Mouse (Mus musculus): ENCODE data around the gene Gaa.

The Gaa gene

GRCm38 (mm10) chr11:119300246-119300935 is 32.7 kb downstream of the Gaa start:
- no peak for DNase-seq (ENCODE audit: extremely low spot score, low read depth, low spot score)

- DNase-seq (ENCODE audit: extremely low spot score, low read depth, low spot score), result no peak
Observed at GRCm38 (mm10) chr11:119300986-119301385, 33.3 kb downstream of the Gaa start.

GRCm38 (mm10) chr11:119304904-119305712 is 37.4 kb downstream of the Gaa start:
- DNase-seq (ENCODE audit: extremely low spot score, low read depth, low spot score), result no peak

- DNase-seq (ENCODE audit: extremely low spot score, low read depth, low spot score), result no peak
Observed at GRCm38 (mm10) chr11:119306762-119307657, 39.3 kb downstream of the Gaa start.

- no peak for DNase-seq (ENCODE audit: extremely low spot score, low read depth, low spot score)
Observed at GRCm38 (mm10) chr11:119307658-119307867, 39.9 kb downstream of the Gaa start, which contains the start of gene Card14. TSS of gene Card14 (plus strand) at chr11:119307768.

- DNase-seq (ENCODE audit: extremely low spot score, low read depth, low spot score), result no peak
Observed at GRCm38 (mm10) chr11:119307916-119308315, 40.2 kb downstream of the Gaa start.

GRCm38 (mm10) chr11:119310621-119311020 is 42.9 kb downstream of the Gaa start:
- DNase-seq (ENCODE audit: extremely low spot score, low read depth, low spot score), result no peak

- no peak for DNase-seq (ENCODE audit: extremely low spot score, low read depth, low spot score)
Observed at GRCm38 (mm10) chr11:119314252-119314936, 46.7 kb downstream of the Gaa start.

GRCm38 (mm10) chr11:119316720-119317119 is 49.0 kb downstream of the Gaa start:
- DNase-seq (ENCODE audit: extremely low spot score, low read depth, low spot score), result no peak

- DNase-seq (ENCODE audit: extremely low spot score, low read depth, low spot score), result no peak
Observed at GRCm38 (mm10) chr11:119322521-119322920, 54.8 kb downstream of the Gaa start.

GRCm38 (mm10) chr11:119325068-119325467 is 57.4 kb downstream of the Gaa start:
- no peak for DNase-seq (ENCODE audit: extremely low spot score, low read depth, low spot score)

- DNase-seq (ENCODE audit: extremely low spot score, low read depth, low spot score), result no peak
Observed at GRCm38 (mm10) chr11:119330592-119330991, 62.9 kb downstream of the Gaa start.

- no peak for DNase-seq (ENCODE audit: extremely low spot score, low read depth, low spot score)
Observed at GRCm38 (mm10) chr11:119331970-119332369, 64.3 kb downstream of the Gaa start.
